Mouse (Mus musculus) kidney, adult 8-10 months (tissue): ENCODE measurements around the gene Ppm1k.
"Not testable (repeated sequence)": the region's sequence is repeated elsewhere in the genome, so short reads cannot be mapped to it uniquely, and the experiment has no call there.

ENCODE experiments used
- DNase-seq, 2 experiments: peaks; one replicate each; pipeline ENCODE4 v3.0.0; 2022

The Ppm1k gene

DNA sequence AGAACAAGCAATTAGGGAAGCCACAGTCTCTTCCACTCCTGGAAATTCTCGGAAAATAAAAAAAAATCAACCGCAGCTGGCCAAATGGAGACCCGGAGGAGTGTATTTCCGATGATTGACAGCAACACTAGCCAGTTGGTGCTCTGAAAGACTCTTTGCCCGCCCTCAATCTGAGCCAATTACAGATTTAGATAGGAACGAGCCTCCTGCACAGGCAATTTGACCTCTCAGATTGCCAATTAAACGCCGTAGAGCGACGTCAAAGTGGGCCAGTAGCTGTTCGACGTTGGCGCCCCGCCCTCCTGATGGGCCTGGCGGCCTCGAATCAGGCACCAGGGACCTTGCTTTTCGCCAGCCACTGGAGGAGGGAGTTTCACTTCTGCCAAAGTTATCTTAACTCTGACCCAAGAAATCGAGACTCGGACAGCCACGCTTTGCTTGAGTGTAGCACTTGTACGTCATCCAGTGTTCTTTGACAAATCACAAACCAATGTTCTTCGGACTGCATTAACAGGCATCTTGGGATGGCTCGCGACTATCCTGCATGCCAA, at the start of gene Ppm1k:
TSS of gene Ppm1k (minus strand) at position 83 of the 551 bp plus-strand sequence.
- DNase-seq = peak; percentile 100

GRCm38 (mm10) chr6:57582356-57582755, 47.1 kb upstream of the Ppm1k start:
- DNase-seq = no peak

DNA sequence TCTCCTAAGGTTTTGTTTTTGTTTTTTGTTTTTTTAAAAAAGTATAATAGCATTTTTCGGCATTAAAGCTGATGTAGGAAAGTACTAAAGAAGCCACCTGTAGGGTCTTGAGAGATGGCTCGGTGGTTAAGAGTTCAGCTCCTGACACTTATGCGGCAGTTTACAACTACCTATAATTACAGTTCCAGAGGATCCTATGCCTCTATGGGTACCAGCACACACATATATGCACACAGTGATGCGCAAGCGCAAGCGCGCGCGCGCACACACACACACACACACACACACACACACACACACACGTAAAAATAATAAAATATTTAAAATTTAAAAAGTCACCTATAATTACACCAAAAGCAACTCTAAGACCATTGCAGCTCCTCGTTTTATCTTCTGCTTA, 46.3 kb upstream of the Ppm1k start:
- DNase-seq = no peak

DNA sequence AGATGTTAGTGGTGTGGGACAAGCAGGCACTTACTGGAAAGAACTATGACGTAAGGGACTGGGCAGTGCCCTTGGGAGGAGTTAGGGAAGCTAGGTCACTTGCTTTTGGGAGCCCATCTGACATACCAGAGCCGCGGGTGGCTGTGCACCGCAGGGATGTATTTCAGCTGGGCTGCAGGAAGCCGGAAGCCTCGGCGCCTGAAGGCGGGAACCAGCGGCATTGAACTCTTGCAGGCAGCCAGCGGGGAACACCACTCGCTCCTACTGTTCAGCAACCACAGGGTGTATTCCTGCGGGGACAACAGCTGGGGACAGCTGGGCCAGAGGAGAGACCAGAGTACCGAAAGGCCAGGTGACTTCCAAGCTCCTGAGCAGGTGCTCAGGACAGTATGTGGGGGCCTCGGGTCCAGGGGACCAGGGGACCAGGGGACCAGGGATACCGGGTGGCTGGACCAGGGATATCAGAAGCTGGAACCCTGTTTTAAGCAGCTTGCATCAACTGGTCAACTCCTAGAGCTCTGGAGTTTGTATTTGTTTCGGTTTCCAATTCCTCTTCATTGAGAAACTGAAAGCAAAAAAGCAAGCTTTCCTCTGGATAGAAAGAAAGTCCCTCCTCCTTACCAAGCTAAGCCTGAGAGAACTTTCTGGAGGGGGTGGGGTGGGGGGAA, 45.7 kb upstream of the Ppm1k start, which contains the start of gene Herc6:
TSS of gene Herc6 (plus strand) at position 120 of the 668 bp plus-strand sequence.
- peak; percentile 72 to 80 for DNase-seq

DNA sequence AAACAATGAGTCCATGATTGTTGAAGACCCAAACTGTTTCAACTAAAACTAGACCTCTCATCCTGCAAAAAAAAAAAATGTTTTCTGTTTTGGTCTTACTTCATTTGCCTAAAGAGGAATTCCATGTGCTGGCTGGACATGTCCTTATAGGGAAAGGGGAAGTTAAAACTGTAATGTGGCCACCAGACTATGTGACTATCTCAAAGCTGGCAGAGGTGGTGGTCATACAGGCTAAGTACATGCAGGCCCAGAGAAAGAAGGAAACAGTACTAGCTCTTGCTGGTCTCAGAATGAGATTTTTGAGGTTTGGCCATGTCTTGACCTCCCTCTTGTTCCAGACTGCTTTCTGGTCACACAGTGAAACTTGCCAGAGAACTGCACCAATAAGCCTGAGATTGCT, 36.3 kb upstream of the Ppm1k start:
- no peak for DNase-seq

DNA sequence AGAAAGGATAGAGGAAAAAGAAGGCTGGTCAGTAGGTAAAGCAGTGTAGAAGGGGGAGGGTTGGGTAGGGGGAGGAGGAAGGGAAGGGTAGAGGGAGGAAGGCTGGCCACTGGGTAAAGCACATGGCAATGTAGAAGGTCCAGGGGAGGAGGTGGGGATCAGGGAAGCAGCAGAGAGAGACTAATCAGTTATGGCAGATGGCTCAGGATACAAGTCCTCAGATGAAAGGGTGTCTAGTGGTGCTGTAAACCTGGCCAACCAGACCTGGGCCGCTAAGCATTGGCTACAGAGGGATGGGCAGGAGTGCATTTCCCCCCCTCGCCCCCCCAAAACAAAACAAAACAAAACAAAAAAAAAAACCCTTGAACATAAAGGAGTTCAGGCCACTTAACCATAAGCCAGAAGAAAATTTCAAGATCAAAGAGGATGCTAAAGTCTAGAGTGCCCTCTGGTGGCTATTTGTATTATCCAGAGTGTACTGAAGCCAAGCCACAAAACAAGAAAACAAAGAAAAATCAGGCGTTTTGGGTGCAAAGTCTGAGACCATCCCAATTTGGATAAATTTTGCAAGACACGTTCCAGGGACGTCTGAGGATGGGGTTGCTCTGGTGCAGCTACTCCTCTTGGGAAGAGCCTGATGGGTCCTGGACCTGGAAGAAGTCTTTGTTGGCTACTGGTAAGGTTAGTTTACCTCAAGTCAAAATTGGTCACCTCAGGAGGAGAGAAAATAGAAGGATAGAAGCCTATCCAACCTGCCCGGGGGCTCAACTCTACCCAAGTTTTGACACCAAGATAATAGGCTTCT, 35.1 kb upstream of the Ppm1k start:
- DNase-seq = peak; percentile 24 to 35

DNA sequence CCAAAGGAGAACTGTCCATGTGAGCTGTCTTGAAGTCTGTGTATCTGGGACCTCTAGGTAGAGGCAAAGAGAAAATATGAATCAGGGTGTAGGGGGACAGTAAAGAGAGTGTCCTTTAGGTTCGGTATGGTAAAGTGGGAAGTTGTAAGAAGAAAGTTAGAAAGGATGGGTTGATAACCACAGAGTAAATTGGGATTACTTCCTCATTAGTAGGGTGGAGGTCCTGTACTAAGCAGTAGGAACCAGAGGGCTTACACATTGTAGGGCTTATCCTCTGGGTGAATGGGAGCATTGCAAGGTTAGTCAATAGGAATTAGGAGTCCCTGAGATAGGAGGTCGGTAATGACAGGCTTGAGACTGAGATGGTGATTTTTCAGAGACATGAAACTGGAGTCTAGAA, 32.4 kb upstream of the Ppm1k start:
- no peak for DNase-seq

DNA sequence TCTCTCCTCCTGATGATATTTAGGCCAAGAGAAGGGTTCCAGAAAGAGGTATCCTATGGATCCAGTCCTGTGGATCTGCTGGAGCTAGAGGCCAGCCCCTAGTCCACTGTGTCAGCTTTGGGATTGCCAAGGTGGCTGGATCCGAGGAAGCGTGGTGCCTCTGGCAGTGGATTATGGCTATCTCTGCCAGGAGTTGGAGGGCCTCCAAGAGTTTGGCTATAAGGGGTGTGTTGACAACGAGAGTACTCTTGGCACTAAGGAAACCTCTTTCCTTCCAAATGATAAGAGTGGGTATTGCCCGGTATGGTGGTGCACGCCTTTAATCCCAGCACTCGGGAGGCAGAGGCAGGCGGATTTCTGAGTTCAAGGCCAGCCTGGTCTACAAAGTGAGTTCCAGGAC, 30.2 kb upstream of the Ppm1k start:
- no peak for DNase-seq

DNA sequence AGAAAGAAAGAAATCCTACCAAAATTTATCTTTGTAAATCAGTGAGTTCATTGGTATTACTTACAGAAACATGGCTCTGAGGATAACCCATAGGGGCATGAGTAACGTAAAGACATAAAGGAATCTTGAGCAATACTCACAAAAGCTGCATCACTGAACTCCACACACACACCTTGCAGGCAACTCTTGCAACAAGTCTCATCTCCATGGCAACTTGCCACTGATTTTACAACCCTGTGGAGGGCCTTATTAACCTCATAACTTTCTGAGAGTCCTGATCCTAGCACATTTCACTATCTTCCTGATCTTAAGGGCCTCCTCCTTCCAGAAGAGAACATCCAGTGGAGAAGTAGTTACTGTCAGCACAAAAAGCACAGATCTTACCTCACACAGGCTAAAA, 28.2 kb upstream of the Ppm1k start:
- no peak for DNase-seq

- no peak for DNase-seq
Observed at GRCm38 (mm10) chr6:57557796-57558317, 22.6 kb upstream of the Ppm1k start.

GRCm38 (mm10) chr6:57551211-57551796, 16.0 kb upstream of the Ppm1k start:
- DNase-seq = no peak

DNA sequence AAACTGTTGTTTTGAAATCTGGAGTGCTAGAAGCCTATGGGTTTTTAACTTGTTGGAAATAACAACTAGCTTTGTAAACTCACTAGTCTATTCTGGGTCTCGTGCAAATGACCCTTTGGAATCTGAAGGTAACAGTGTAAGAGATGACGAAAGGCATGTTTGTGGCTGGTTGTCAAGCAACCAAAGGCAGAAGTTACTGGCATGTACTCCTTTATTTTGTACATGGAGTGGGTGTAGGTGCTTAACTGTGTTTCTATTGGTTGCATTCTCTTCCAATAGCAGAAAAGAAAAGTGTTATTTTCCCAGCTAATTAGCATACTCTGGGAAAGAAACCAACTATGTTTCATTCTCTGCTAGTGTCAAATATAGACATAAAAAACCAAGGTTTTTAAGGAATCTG, 9.6 kb upstream of the Ppm1k start:
- DNase-seq = peak; percentile 12 to 66

GRCm38 (mm10) chr6:57543591-57543990, 8.3 kb upstream of the Ppm1k start:
- not testable (repeated sequence) for DNase-seq

DNA sequence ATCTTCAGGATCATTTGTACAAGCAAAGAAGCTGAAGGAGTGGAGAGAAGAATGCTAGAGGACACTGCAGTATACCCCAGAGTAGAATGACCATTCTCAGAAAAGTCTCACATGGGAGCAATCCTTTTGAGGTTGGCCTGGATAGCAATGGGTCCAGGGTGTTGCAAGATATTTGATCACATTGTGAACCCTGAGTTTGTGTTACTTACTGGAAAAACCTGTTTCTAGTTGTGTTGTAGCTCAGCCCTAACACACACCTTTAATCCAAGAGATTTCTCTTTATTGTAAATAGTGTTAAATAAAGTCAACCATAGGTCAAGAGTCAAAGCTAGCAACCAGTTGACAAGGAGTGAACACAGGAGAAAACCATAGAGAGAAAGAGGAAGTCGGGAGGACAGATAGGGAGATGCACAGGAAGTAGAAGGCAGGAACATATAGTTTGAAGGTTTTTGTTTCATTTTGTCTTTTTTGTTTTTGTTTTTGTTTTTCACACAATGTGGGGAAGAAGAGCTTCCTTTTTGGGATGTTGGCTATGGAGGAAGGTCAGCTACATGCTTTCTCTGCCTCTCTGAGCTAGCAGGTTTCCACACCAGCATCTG, 6.6 kb upstream of the Ppm1k start:
- no peak for DNase-seq

- DNase-seq = no peak
Observed at GRCm38 (mm10) chr6:57540950-57541498, 5.8 kb upstream of the Ppm1k start.

DNA sequence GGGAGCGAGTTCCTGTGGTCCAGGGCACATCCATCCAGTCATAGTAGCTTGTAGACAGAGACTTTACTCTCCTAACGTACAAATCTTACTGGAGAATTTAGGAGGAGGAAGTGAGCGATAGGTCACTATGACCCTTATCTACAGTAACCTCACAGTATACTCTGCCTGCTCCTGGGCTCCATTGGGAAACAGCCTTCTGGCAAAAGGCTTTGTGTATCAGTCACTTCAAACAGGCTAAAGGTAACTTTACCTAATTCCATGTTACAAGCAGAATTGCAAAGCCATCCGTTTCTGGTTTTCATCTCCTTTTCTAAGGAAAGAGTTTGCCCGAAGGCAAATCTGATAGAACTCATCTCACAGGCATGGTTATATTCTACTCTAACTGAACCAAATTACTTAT, 2.6 kb upstream of the Ppm1k start:
- no peak for DNase-seq

GRCm38 (mm10) chr6:57535971-57536669, 852 bp upstream of the Ppm1k start:
- peak in 1 of 2 experiments; percentile 25 for DNase-seq

- peak; percentile 20 to 39 for DNase-seq
Observed at GRCm38 (mm10) chr6:57534611-57535286, 519 bp downstream of the Ppm1k start.

- DNase-seq = peak in 1 of 2 experiments; percentile 18
Observed at GRCm38 (mm10) chr6:57534231-57534610, 1.0 kb downstream of the Ppm1k start.

DNA sequence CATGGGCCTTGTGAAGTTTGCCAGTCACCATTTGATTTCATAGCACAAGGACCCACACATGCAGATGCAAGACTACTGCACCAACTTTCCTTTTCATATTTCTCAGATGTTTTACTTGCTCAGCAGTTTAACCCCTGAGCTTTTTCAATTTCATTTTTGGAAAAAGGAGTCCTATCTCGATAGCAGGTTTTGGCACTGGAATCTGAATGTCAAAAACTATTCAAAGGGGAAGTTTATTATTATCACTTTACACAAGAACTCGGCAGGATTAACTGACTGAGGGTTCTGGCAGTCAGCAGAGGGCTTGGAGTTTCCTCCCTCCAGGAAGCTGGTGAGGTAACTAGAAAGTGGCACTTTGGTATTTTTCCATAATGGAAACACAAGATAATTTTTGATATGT, 1.9 kb downstream of the Ppm1k start:
- DNase-seq = no peak

DNA sequence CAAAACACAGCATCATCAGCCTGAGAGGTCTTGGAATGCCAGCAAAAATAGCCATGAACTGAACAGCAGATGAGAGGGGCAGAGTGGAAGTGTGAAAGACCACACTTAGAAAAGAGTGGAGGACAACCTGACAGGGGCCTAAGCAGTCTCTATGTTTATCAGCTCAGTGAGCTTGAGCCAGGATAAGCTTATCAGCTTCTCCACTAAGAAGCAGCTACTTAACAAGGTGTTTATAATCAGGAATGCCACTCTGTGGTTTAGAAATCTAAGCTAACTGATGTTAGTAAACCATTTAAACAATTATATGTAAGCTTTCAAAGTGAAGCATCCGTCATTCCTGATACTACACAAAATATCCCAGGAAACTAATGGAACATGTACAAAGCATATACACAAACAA, 3.2 kb downstream of the Ppm1k start:
- no peak for DNase-seq
